ENCODE assay signal across 15 mouse cellular contexts in the genomic region with DNA sequence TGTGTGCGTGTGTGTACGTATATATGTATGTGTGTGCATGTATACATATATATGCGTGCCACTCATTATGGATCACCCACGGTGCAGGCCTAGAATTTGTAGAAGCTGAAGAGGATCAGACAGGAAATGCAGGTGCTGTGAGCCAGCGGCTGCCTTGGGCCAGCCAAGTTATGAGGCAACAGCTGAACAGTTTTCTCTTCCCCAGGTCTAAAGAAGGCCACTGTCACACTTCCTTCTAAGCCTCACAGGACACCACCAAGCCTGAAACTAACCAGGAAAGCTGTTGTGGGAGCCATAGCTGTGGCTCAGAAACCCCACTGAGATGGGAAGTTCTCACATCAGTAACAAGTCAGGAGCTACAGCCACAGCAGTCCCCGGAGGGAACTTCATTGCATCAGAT. TPM values are rescaled to one million over a fixed set of nuclear protein-coding genes. Genes with fewer than 3 reads are reported as not detected.
DNase-seq lines count a peak whose midpoint lies in the region; ATAC-seq lines count a peak whose summit lies in the region.
"Had no signal": no experiment of that assay in that cellular context is flagged by ENCODE, and none has a peak within 500 bp of the region (broad histone marks: within the 10 kb centered on the region; RNA-seq: fewer than 3 reads in every experiment).

No protein-coding gene starts in this region.

- ATAC-seq in megakaryocyte, adult 5-6 weeks (ENCODE audit: poor library complexity, severe bottlenecking) = peak; percentile 84
- ATAC-seq: forebrain, embryonic 14.5 days had no signal

- peak; percentile 29 for DNase-seq in layer of hippocampus, adult 9-11 months
- DNase-seq in layer of hippocampus, postnatal 14 days (ENCODE audit: low spot score in 2 of 2) = no peak
- DNase-seq in 416B (ENCODE audit: low read depth) (peak; percentile 14), A20 (ENCODE audit: low read depth, low spot score) (peak; percentile 52)
- no peak for DNase-seq in right cerebral cortex, postnatal 14 days
- no peak for DNase-seq in ovary, adult 18-20 months (ENCODE audit: low spot score)
- DNase-seq: adrenal gland, adult 8-10 months; adrenal gland, postnatal 36 days; cerebellum, adult 2 months; cerebellum, postnatal 10 days; embryo, embryonic 11 days; gastrocnemius, postnatal 10 days; heart, postnatal 36 days had no signal

RNA-seq across cellular contexts. Expression of gene Sc5d, which starts 17.4 kb away (rescaled TPM):
- 10 to 100 TPM; 61.7 to 68.2 TPM for total RNA-seq in layer of hippocampus, postnatal 14 days (2021)
- 25.7 and 27.8 TPM in 2 replicates for total RNA-seq in megakaryocyte, adult 5-6 weeks (2015)
- total RNA-seq in megakaryocyte, adult 5-6 weeks (2017) = 41.6 and 58.6 TPM in 2 replicates

Comparison
In these comparisons a context has a peak if more than half of its experiments do, and no peak if none do; other contexts are left out.
1. DNase-seq: peak in layer of hippocampus, adult 9-11 months (single experiment), 416B (single experiment) and A20 (single experiment); none in layer of hippocampus, postnatal 14 days (0 of 2), right cerebral cortex, postnatal 14 days (single experiment) and ovary, adult 18-20 months (single experiment).